Mouse (Mus musculus): ENCODE measurements around the gene Tmem106b. TPM values are rescaled to one million over a fixed set of nuclear protein-coding genes. Genes with fewer than 3 reads are reported as not detected.

Gene Tmem106b
- 27.8 and 31.0 TPM in 2 replicates for polyA plus RNA-seq (2012; rRNA removed)

DNA sequence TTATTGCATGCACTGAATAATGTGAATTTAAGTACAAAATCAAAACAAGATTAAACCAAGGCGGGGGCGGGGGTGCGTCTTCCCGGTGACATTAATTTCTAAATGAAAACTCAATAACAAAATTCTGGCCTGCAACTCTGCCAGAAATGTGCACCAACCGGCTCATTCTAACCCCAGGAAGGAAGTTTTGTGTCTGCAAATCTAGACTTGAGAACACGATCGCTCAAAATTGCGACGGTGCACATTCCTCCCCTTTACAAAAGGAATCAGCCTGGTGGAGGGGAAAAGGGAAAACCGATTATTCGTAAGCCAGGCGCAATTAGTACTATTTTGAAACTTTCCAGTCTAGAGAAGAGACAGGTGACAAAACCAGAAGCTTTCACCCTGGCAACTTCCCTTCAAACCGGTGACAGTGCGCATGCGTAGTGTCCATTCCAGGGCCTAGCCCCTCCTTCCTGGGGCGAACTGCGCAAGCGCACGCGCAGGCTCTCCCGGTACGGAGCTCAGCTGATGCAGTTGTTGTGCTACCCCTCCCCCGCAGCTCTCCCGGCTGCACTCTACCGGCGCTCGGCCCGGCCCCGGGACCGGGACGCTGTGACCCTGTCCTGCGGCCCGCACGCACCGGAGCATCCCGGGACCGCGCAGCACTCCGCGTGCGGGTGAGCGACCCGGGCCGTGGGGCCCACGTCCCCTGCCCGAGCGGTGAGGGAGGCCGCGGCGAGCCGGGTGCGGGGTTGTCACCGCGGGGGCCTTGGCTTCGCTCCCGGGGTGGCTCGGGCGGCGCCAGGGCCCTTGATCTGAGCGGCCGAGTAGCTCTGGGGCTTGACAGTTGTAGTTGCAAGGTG is at the start of gene Tmem106b:
Gene Tmem106b, plus strand, starts transcription at position 458 of the 845 bp plus-strand sequence.

Other genes starting within 250 kb of the Tmem106b start
- gene Vwde, start 155.2 kb downstream of the Tmem106b start, polyA plus RNA-seq (2012; rRNA removed), result 0.08 TPM in 2 replicates

Data from central nervous system, embryonic 18 days (tissue).